Mouse (Mus musculus): ENCODE measurements at regions not wholly inside any gene's neighbourhood (a gene's known extent, or its start where the extent isn't known, plus 50 kb on each side); places are given as distances from the start of the nearest gene placed in this dataset.

DNA sequence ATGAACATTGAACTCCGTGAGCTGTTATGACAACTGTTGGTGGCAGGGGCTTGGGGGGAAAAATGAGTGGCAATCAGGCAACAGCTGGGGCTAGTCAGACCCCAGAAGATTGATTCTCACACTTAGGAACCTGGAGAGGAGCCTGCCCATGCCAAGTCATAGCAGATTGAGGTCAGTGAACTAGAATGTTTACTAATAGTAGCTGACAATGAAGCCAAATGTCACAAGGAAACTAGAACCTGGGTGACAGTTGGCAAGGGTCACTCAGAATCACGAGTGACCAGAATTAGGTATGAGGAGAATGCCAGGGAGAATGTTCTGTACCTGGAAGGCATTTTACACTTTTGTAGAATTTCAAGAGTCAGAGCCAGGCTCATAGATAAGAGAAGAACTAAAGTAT, 365.9 kb upstream of the Auts2 start:
- no peak for DNase-seq

DNA sequence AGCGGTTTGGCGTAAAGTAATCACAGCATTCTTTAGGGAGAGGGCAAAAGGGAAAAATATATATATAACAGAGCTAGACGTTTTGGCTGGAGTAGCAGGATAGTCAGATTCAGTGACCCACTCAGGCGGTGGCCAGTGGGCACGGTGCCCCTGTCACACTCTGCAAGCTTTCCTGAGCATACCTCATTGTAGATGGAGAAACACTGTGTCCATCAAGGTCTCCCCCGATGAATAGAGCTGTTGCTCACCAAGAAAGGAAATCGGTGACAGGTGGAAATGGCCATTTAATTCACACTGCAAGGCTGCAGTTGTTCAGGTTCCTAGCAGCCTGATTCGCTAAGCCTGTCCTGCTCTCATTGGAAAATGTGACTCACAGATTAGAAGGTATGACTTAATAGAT, 365.1 kb upstream of the Auts2 start:
- no peak for DNase-seq

DNA sequence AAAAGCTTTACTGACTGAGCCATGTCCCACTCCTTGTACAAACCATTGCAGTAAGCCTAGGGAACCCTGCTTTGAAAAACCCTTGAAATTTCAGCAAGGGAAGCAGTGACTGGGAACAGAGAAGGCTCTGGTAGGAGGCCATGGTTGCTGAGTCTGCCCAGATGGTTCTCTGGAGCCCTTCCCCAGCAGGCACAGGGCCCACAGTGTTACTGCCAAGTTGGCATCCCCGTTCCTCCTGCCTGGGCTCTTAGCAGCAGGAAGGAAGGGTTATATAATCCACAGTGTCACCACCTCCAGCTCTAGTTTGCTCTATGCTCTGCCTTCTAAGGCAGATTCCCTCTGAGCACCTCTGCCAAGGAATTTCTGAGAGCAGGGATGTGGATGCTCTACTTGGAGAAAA, 349.4 kb upstream of the Auts2 start:
- DNase-seq, result peak; percentile 7

DNA sequence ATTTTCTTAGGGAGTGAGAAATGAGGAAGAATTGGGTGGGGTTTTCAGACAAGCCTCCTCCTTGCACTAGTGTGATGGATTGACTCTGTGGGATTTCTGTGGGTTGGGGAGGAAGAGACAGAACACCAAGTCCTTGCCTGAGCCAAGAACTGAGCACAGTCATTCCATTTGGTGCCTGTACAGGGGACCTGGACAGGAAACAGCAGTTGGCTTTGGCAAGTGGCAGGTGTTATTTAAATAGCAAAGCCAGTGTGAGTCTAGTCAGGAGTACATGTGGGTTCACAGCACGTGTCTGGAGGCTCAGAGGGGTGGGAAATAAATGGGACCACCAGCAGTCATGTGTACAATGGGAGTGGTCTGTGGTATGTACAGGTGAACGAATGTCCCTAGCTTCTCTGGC, 341.0 kb upstream of the Auts2 start:
- DNase-seq, result no peak

DNA sequence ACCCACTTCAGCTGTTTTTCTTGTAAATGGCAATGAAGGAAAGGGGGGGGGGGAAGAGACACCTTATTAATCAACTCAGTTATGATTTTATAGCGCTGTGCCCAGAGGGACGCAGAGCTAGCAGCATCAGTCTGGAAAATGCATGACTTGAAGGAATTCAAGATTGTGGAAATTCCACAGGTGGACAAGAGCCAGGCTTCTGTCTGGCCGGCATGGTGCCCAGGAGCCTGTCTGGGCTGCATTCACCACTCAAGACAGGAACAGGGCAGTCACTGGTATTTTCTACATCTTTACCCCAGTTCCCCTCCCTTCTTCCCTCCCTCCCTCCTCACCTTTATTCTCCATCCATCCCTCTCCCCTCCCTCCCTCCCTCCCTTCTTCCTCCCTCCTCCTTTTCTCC, 339.1 kb upstream of the Auts2 start:
- no peak for DNase-seq

- no peak for DNase-seq
Observed at GRCm38 (mm10) chr5:132881170-132881569, 338.0 kb upstream of the Auts2 start.

DNA sequence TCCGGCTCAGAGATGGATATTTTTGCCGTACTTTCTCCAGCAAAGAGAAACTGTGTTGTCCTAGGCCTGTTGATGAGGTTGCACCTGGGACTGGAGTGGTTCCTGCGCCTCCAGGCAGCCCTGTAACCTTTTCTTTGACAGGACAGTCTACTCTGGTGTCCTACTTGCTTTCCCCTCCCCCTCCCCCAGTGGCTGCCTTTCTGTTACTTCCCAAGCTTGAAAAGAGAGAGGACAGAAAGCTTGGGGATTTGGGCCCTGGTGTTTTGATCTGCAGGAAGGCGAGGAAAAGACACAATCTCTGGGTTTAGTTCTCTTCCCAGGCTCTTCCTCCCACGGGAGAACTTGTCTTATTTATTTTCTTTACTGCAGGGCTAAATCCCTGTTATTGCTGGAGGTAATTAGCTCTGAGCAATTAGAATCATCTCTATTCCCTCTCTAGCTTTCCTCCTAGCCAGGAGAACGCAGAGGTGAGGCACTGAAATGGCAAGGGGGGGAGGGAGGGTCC, 333.2 kb upstream of the Auts2 start:
- no peak for DNase-seq

GRCm38 (mm10) chr5:132858846-132859510, 315.8 kb upstream of the Auts2 start:
- DNase-seq, result no peak

DNA sequence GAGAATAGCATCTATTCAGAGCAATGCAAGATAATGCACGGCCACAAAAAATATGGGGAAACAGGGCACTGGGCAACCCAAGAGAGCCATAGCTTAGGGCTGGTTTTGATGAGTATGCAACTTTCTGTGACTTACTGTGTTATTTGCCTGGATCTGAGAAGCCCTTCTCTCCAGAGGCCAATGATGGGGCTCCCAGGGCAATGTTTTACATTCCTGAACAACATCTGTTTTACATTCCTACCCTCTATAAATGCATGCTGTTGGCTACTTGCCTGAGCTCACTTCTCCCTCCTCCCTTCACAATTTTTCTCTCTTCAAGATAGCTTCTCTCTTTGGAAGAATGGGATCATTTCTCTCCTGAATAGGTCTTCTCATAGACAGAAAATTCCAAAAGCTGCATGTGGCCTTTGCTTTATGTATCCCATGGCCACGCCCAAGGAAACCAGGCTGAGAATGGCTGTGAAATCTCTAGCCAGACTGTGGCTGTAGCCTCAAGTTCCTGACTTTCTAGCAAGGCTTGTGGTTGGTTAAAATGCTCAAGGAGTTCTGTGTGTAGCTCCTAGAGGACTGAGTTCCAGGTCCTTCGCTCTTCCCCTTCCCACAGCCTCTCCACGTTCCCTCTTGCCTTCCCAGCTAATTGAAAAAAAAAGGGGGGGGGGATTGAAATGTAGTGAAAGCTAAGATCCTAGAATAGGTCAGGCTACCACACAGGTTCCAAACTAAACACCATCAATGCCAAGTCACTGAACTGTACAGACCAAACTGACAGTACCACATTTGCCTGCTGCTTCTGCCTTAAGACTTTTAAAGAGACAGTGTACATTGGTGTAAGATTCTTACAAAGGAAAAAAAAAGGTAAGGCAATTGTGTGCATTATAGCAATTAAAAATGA, 312.7 kb upstream of the Auts2 start:
- no peak for DNase-seq

DNA sequence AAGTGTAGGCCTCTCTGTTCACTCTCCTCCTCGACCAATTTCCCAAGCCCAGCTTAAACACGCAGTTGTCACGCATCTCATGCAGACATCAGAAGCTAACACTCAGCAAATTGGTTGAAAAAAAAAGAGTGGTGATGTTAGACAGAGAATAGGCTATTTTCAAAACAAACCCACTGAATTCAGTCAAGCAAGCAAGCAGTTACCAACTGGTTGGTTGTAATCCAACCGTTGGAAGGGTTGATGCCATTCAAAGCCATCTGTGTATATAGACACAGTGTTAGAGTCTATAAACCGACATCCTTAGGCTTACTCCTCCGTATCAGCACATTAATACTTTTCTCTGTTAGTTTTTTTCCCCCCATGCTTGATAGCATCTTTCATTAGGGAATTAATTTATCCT, 307.6 kb upstream of the Auts2 start:
- no peak for DNase-seq

DNA sequence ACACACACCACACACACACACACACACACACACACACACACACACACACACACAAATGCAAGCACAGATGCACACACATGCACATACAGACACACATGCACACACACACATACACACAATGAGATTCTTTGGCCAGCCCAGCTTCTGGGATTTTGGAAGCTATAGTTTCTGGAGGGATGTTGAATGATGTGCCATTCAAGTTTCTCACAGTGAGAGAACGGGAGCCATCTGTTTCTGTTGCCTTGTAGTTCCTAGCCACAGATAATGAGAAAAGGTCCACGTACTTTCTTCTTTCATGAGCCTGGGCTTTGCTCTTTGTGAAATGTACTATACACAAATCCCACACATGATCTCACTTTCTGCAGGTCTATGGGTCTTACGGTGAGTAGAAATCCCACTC, 304.9 kb upstream of the Auts2 start:
- no peak for DNase-seq

DNA sequence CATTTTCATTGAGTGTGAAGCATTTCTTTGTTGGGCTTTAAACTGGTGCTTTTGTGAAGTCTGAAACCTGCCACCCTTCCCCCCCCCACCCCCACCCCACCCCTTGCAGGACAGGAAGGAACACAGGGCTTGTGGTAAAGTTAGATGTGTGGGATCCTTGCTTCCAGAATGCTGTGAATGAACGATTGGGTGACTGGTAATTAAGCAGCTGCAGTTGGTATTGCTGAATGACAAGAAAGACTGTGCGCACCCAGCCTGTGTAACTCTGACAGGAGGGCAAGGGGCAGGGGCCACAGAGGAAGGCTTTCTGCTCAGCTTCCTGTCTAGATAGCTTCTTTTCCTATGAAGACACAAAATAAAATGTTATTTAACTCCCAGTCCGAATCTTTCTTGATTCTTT, 300.1 kb upstream of the Auts2 start:
- no peak for DNase-seq

GRCm38 (mm10) chr5:132841794-132842193, 298.6 kb upstream of the Auts2 start:
- DNase-seq, result no peak

- DNase-seq, result no peak
Observed at GRCm38 (mm10) chr5:132837420-132837819, 294.3 kb upstream of the Auts2 start.

DNA sequence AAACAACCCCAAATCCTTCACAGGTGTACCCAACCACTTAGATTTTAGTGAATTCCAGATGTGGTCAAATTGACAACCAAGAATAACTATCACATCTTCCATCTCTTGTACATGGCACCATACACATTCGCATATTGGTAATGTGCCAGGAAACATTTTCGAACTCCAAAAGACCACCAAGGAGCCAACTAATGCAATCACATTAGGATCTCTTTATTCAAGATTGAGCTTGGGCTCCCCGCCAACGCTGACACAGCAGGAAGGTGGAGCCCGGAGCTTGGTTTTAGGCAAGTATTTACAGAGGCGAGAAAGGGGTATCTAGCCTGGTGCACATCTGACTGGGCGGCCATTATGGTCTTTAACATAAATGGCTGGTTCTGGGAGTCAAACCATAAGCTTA, 285.8 kb upstream of the Auts2 start:
- no peak for DNase-seq

DNA sequence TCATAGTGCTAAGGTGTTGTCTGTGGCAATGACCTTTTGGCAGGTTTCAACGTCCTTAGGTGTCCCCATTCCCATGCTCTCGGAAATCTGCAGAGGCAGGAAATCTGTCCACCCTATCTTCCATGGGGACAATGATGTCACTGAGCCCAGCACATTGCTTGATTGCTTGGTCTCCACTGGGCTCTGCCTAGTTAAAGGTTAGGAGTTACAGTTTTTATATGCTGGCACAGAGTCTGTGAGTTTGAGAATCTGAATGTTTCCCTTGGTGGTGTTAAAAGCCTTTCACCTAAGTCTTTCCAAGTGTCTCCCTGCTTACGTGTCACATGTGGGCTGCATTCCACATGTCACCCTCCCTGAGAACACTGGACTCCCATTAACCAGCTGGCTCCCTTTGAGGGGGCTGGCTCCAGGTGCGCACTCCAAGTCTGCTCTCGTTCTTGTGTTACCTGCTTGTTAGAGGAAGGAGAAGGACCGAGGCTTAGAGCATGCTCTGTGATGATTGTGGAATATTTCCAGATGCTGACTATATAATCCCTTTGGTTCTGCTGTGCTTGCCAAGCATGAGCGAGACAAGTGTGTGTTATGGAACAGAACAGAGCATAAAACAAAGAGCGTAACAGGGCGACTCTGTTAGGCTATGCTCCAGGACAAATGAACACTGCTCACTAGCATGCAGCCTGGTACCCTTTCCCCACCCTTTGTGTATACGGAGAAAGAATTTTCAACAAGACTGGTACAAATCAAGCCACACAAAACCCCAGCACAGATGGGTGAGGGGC, 284.6 kb upstream of the Auts2 start:
- DNase-seq, result no peak

DNA sequence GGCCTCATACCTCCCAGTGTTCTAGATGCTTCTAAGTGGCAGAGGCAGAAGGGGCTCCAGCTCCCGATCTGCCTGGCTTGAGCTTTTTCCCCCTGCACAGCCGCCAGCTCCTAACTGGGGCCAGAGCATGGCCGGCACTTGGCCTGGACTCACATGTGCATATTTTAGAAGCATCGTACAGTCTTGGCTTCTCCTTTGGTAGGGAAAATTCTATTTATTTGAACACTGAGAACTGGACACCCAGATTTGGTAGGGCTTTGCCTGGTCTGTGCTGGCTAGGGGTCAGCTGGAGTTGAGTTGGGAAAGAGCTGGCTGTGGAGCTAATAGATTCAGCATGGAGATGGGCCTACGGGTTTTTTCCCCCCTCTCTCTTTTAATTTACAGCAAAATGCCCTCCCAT, 282.9 kb upstream of the Auts2 start:
- DNase-seq, result no peak

- DNase-seq, result no peak
Observed at GRCm38 (mm10) chr5:132817665-132818064, 274.5 kb upstream of the Auts2 start.

DNA sequence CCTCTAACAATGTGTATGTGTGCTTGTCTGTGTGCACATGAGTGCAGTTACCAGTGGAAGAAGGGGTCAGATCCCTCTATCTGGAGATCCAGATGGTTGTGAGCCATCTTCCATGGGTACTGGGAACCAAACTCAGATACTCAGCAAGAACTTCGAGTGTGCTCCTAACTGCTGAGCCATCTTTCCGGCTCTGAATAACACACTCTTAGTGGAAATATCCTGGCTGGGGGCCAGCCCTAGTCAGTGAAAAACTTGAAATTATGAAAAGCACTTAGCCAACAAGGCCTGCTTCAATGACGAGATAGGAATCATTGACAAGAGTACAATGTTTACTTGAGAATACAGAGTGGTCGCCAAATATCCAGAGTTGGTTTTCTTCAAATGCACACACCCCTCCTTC, 266.0 kb upstream of the Auts2 start:
- DNase-seq, result peak; percentile 19

- DNase-seq, result no peak
Observed at GRCm38 (mm10) chr5:132796061-132796460, 252.9 kb upstream of the Auts2 start.

DNA sequence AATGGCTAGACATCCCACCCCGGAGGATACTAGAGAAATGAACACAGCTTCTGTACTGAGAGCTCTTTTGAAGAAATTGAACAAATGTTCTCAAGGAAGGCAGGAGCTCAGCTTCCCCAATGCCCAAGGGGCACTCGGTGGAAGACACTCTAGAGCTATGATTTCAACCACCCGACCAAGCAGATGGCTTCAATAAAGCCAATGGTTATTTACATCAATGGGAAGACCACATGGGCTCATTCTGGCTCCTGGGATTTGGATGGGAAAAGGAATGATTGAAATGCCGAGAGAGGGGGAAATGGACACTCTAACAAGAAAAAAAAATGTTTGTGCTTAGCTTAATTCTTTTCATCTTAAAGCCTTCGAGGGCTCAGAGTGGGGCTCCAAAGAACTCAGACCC, 249.3 kb upstream of the Auts2 start:
- no peak for DNase-seq

DNA sequence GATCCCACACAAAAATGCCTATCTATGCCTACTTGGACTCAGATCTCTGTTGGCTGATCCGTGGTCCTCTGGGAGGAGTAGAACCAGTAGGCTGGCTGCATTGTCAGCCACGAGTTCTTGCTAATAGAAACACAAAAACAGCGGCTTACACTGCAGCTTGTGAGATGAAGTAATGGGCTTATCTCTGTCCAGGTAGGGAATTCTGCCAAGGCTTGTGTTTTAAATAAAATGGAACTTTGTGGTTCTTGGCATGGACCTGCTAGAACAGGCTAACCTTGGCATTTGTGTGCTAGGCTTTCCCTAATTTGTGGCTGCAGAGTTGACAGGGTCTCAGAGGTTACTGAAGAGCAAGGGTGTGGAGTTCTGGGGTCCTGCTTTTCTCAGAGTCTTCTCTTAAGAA, 242.1 kb upstream of the Auts2 start:
- DNase-seq, result peak; percentile 45

DNA sequence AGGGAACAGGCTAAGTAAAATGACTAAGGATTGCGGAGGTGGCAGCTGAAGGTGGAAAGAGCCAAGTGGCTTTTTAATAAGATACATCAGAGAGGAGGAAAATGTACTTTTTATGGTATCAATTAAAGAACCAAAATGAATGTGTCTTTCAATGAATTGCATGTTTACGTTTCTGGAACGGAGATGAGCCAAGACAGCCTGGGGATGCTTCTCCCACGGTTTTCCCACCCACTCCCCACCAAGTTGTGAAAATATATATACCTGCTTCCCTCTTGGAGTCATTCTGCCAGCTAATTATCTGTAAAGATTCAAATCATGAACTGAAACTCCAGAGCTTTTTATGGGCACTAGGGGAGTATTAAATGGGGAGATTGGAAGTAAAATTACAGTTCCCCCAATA, 241.6 kb upstream of the Auts2 start:
- no peak for DNase-seq
